Mouse (Mus musculus): ENCODE measurements around the gene Ccdc167. TPM values are rescaled to one million over a fixed set of nuclear protein-coding genes. Genes with fewer than 3 reads are reported as not detected.

Gene Ccdc167
- total RNA-seq, 2 experiments from 2014 or later, result 11.6 to 13.5 TPM

GRCm38 (mm10) chr17:29642219-29642618 is 74.6 kb downstream of the Ccdc167 start:
- DNase-seq, result no peak
- intact Hi-C loops (cut with DNase I), result no loop called here

- no peak for DNase-seq
- intact Hi-C loops (cut with DNase I), result no loop called here
Observed at GRCm38 (mm10) chr17:29640971-29641370, 75.9 kb downstream of the Ccdc167 start.

GRCm38 (mm10) chr17:29637895-29638294 is 78.9 kb downstream of the Ccdc167 start:
- intact Hi-C loops (cut with DNase I), result no loop called here

GRCm38 (mm10) chr17:29637377-29637776 is 79.5 kb downstream of the Ccdc167 start:
- intact Hi-C loops (cut with DNase I), result no loop called here
- no peak for DNase-seq

More at GRCm38 (mm10) chr17:29637895-29638294, 78.9 kb downstream of the Ccdc167 start:
- no peak for DNase-seq

Other genes starting within 250 kb of the Ccdc167 start
- 10 to 100 TPM; 10.5 to 12.3 TPM for gene Pim1, start 226.3 kb downstream of the Ccdc167 start, total RNA-seq (2021)
- not detected for gene Gm17657, start 167.4 kb downstream of the Ccdc167 start, total RNA-seq (2021)
- gene Tbc1d22b, start 167.3 kb downstream of the Ccdc167 start, total RNA-seq (2021), result 10 to 100 TPM; 45.0 to 46.2 TPM
- not detected for gene Tmem217, start 164.7 kb downstream of the Ccdc167 start, total RNA-seq (2021)
- gene Rnf8, start 102.3 kb downstream of the Ccdc167 start, total RNA-seq (2021), result 10 to 100 TPM; 63.0 to 64.2 TPM
- gene Gm28043, start 102.2 kb downstream of the Ccdc167 start, total RNA-seq (2021), result 1 to 10 TPM; 4.9 to 5.5 TPM
- gene Cmtr1, start 56.4 kb downstream of the Ccdc167 start, total RNA-seq (2021), result 10 to 100 TPM; 81.9 to 85.9 TPM

Measured in left cerebral cortex, postnatal 4 days (tissue).